Mouse (Mus musculus) C2C12 (cell line): ENCODE data around the gene Hrh2.

ENCODE experiments used
- CTCF ChIP-seq: IDR thresholded peaks from one replicate; pipeline ENCODE4 v1.5.1; 2011; ENCODE audit not compliant: control insufficient read depth, insufficient read depth, insufficient read length
- FOSL1 ChIP-seq: IDR thresholded peaks from one replicate; pipeline ENCODE4 v1.8.0; 2011; ENCODE audit warnings: mild to moderate bottlenecking, low read length; ENCODE audit not compliant: poor library complexity, insufficient read depth, severe bottlenecking
- USF1 ChIP-seq: IDR thresholded peaks from one replicate; pipeline ENCODE4 v1.6.1; 2011; ENCODE audit warnings: low read depth, mild to moderate bottlenecking, control low read depth, moderate library complexity

DNA sequence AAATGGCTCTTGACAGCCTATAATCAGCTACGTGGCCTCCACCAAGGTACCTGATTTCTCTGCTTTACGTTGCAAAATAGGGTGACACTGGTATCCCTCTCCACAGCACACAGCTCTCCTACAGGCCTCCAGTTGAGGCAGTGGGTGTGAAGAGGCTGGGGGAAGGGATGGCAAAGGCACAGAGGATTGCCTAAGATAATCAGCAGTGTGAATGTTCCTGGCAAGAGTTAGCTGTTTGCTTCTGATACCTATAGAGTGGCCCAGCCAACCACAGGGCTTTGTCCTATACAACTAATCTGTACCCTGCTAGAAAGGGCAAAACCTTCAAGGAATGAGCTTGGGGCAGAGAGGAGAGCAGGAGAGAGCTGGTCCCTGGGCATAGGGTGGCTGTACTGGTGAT, 11.5 kb downstream of the Hrh2 start:
- TF ChIP-seq CTCF = no peak
- TF ChIP-seq USF1 = no peak
- TF ChIP-seq FOSL1 = no peak
